Mouse (Mus musculus) urinary bladder, adult 2 months (tissue): Measurements from ENCODE around the gene Spag4. TPM values are rescaled to one million over a fixed set of nuclear protein-coding genes. Genes with fewer than 3 reads are reported as not detected.
"Not testable (repeated sequence)": the region's sequence is repeated elsewhere in the genome, so short reads cannot be mapped to it uniquely, and the experiment has no call there.

Source experiments
- DNase-seq: peaks from one replicate; pipeline ENCODE4 v3.0.0; 2022; ENCODE audit warnings: low spot score
- polyA plus RNA-seq: library from polyadenylated mRNA; depleted of rRNA; stranded (reverse); fragments of >200 nt; gene quantifications from 2 replicates; pipeline ENCODE4 v1.2.3, GENCODE M21; 2012; rRNA removed

Gene Spag4
- polyA plus RNA-seq, 1 experiment, result 4.4 TPM

DNA sequence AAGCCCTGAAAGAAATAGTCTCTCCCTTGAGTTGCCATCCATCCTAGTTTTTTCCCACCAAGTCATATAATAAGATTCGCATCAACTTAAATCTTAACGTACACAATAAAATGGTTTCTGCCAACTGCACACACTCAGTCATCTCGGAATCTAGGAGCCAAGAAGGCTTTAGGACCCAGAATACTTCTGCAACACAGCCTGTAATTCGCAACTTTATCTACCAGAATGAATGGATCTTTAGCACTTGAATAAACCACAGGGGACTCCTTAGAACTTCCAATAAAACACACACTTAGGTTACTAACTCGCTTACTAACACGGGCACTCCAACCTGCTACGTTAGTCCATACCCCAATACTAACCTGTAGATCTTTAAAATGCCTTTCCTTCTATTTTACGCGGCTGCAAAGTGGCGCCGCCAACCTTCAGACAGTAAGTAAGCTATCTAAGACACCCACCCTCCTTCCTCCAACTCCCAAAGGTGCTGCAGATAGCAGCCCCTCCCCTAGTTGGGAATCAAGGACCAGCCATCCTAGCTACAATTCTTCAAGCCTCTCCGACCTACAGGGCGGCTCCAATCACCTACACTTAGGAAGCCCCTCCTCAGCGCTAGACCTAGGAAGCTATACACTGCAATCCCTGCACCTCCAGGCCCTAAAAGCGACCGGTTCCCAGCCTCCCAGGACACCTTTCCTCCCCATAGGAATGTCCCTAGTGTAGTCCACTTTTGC, 45.8 kb downstream of the Spag4 start:
- no peak for DNase-seq

GRCm38 (mm10) chr2:156111358-156112079, 46.5 kb downstream of the Spag4 start, which contains the start of the genes Cpne1 and Rbm12:
Cpne1 (minus strand) TSS chr2:156111965.
Rbm12 (minus strand) TSS chr2:156111978.
- peak; percentile 91 for DNase-seq

- DNase-seq, result not testable (repeated sequence)
Observed at GRCm38 (mm10) chr2:156112080-156112423, 47.1 kb downstream of the Spag4 start.

GRCm38 (mm10) chr2:156119566-156119965, 54.6 kb downstream of the Spag4 start:
- DNase-seq, result no peak

Other genes starting within 250 kb of the Spag4 start
- 42.8 and 48.4 TPM in 2 replicates for gene BC029722, start 245.7 kb upstream of the Spag4 start, polyA plus RNA-seq
- gene Eif6, start 238.2 kb upstream of the Spag4 start, polyA plus RNA-seq, result 63.3 and 65.9 TPM in 2 replicates
- 2.6 and 3.7 TPM in 2 replicates for gene Fam83c, start 230.3 kb upstream of the Spag4 start, polyA plus RNA-seq
- gene Uqcc1, start 134.9 kb upstream of the Spag4 start, polyA plus RNA-seq, result 47.0 and 60.2 TPM in 2 replicates
- gene Gm15557, start 124.4 kb upstream of the Spag4 start, polyA plus RNA-seq, result not detected in 2 replicates
- 1.5 and 1.7 TPM in 2 replicates for gene Gdf5, start 119.8 kb upstream of the Spag4 start, polyA plus RNA-seq
- gene Cep250, start 108.7 kb upstream of the Spag4 start, polyA plus RNA-seq, result 11.7 and 13.4 TPM in 2 replicates
- 2.3 and 4.7 TPM in 2 replicates for gene 6430550D23Rik, start 57.2 kb upstream of the Spag4 start, polyA plus RNA-seq
- gene Ergic3, start 57.1 kb upstream of the Spag4 start, polyA plus RNA-seq, result 190 and 196 TPM in 2 replicates
- gene Fer1l4, start 12.2 kb upstream of the Spag4 start, polyA plus RNA-seq, result 121 and 126 TPM in 2 replicates
- gene Cpne1, start 46.8 kb downstream of the Spag4 start, polyA plus RNA-seq, result 46.2 and 60.5 TPM in 2 replicates
- 4.6 and 7.5 TPM in 2 replicates for gene Rbm12, start 46.8 kb downstream of the Spag4 start, polyA plus RNA-seq
- gene Gm28036, start 61.9 kb downstream of the Spag4 start, polyA plus RNA-seq, result 4.2 and 5.1 TPM in 2 replicates
- 210 and 265 TPM in 2 replicates for gene Romo1, start 78.9 kb downstream of the Spag4 start, polyA plus RNA-seq
- gene Nfs1, start 79.0 kb downstream of the Spag4 start, polyA plus RNA-seq, result 38.6 and 49.2 TPM in 2 replicates
- 131 and 161 TPM in 2 replicates for gene Rbm39, start 115.1 kb downstream of the Spag4 start, polyA plus RNA-seq
- 13.2 and 15.4 TPM in 2 replicates for gene Phf20, start 131.3 kb downstream of the Spag4 start, polyA plus RNA-seq
- 3.4 and 4.5 TPM in 2 replicates for gene Cnbd2, start 247.1 kb downstream of the Spag4 start, polyA plus RNA-seq
- 71.0 and 72.5 TPM in 2 replicates for gene Scand1, start 247.5 kb downstream of the Spag4 start, polyA plus RNA-seq